In genomic region chr3:14865941-14866340, GRCm38 (mm10) we compare ENCODE assay signal across 19 mouse cellular contexts. TPM values are rescaled to one million over a fixed set of nuclear protein-coding genes. Genes with fewer than 3 reads are reported as not detected.
"Had no signal": no experiment of that assay in that cellular context is flagged by ENCODE, and none has a peak within 500 bp of the region (broad histone marks: within the 10 kb centered on the region; RNA-seq: fewer than 3 reads in every experiment).

No protein-coding gene starts in this region.

- H3K4me2 ChIP-seq: neural tube, embryonic 15.5 days; stomach, embryonic 15.5 days had no signal

- H3K36me3 ChIP-seq: neural tube, embryonic 15.5 days; stomach, embryonic 15.5 days had no signal

- H3K9me3 ChIP-seq: neural tube, embryonic 15.5 days; stomach, embryonic 15.5 days had no signal

- DNase-seq: retina, postnatal 1 day; right cerebral cortex, adult 18-20 months; right cerebral cortex, postnatal 14 days; right cerebral cortex, postnatal 25 days; right cerebral cortex, postnatal 4 days; spleen, adult 18-20 months; thymus, adult 18-20 months; thymus, adult 2 months; thymus, postnatal 14 days; thymus, postnatal 25 days; thymus, postnatal 36 days; thymus, postnatal 4 days had no signal

- H3K27me3 ChIP-seq: neural tube, embryonic 15.5 days; stomach, embryonic 15.5 days had no signal

- H3K4me1 ChIP-seq: stomach, embryonic 15.5 days had no signal

- H3K27ac ChIP-seq: neural tube, embryonic 15.5 days; stomach, embryonic 15.5 days; stomach, postnatal 0 days had no signal

- H3K4me3 ChIP-seq: neural tube, embryonic 15.5 days; stomach, embryonic 15.5 days had no signal

- H3K9ac ChIP-seq: neural tube, embryonic 15.5 days; stomach, embryonic 15.5 days had no signal

RNA-seq across cellular contexts. Expression of gene Car3, which starts 2.6 kb away (rescaled TPM):
- total RNA-seq: neutrophil, adult 5-6 weeks had no signal

RNA-seq across cellular contexts. Expression of gene Car1, which starts 57.8 kb away (rescaled TPM):
- total RNA-seq: neutrophil, adult 5-6 weeks had no signal
- polyA plus RNA-seq: neural tube, embryonic 14.5 days; neural tube, embryonic 15.5 days; small intestine, adult 2 months; stomach, embryonic 14.5 days had no signal
